ENCODE assay signal across 20 mouse cellular contexts in the genomic region with DNA sequence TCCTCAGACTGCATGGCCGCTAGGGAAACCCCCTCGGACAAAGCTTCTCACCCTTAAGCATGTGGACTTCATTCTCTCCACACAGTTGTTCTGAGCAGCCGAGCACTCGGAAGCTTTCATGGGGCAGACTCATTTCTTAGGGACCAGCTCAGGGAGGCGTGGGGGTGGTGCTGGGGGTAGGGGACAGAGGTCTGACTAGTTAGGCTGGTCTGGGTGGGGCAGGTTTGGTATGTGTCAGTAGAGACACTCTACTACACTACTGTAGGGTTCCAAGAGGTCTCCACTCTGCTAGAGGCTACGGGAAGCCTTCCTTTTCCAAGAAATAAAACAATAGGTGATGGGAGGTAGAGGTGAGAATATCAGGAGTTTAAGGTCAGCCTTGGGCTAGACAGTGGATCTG. TPM values are rescaled to one million over a fixed set of nuclear protein-coding genes. Genes with fewer than 3 reads are reported as not detected.
DNase-seq lines count a peak whose midpoint lies in the region; ATAC-seq and TF ChIP-seq lines count a peak whose summit lies in the region.
"Had no signal": no experiment of that assay in that cellular context is flagged by ENCODE, and none has a peak within 500 bp of the region (broad histone marks: within the 10 kb centered on the region; RNA-seq: fewer than 3 reads in every experiment).

No protein-coding gene starts in this region.

- peaks cover 56% of the 10 kb centered on the region for H3K36me3 ChIP-seq in hindbrain, embryonic 10.5 days
- peaks cover 11% of the 10 kb centered on the region for H3K36me3 ChIP-seq in hindbrain, embryonic 12.5 days
- H3K36me3 ChIP-seq in lung, embryonic 16.5 days (ENCODE audit: control insufficient read depth, insufficient read depth, low read length), result peaks cover 7% of the 10 kb centered on the region; the same call in 1 of the 2 replicates
- peaks cover 35% of the 10 kb centered on the region for H3K36me3 ChIP-seq in intestine, postnatal 0 days (ENCODE audit: control insufficient read depth, insufficient read depth)
- peaks cover 5% of the 10 kb centered on the region; the same call in 1 of the 2 replicates for H3K36me3 ChIP-seq in stomach, postnatal 0 days (ENCODE audit: control insufficient read depth, insufficient read depth, low read length)
- H3K36me3 ChIP-seq: liver, embryonic 13.5 days had no signal

- H3K4me3 ChIP-seq in hindbrain, embryonic 10.5 days, result no peak overlapping the region
- H3K4me3 ChIP-seq in hindbrain, embryonic 12.5 days, result no peak overlapping the region
- no peak overlapping the region for H3K4me3 ChIP-seq in lung, embryonic 16.5 days (ENCODE audit: low read length)
- no peak overlapping the region for H3K4me3 ChIP-seq in intestine, postnatal 0 days (ENCODE audit: low read depth, low read length)
- no peak overlapping the region for H3K4me3 ChIP-seq in stomach, postnatal 0 days (ENCODE audit: low read depth, low read length)
- H3K4me3 ChIP-seq: forebrain, embryonic 10.5 days; hindbrain, embryonic 15.5 days; limb, embryonic 13.5 days; liver, embryonic 13.5 days; midbrain, embryonic 12.5 days; neural tube, embryonic 15.5 days had no signal

- no peak for TF ChIP-seq EP300 in stomach, postnatal 0 days (optimal IDR thresholded peaks at IDR 0.05)

- H3K9me3 ChIP-seq in hindbrain, embryonic 10.5 days, result no peaks in the 10 kb centered on the region
- no peaks in the 10 kb centered on the region for H3K9me3 ChIP-seq in hindbrain, embryonic 12.5 days (replicated peaks)
- no peaks in the 10 kb centered on the region for H3K9me3 ChIP-seq in lung, embryonic 16.5 days (ENCODE audit: control insufficient read depth, low read length)
- H3K9me3 ChIP-seq in intestine, postnatal 0 days (ENCODE audit: control insufficient read depth), result no peaks in the 10 kb centered on the region
- no peaks in the 10 kb centered on the region for H3K9me3 ChIP-seq in stomach, postnatal 0 days (ENCODE audit: control insufficient read depth, low read length)
- H3K9me3 ChIP-seq: hindbrain, embryonic 15.5 days; limb, embryonic 13.5 days; liver, embryonic 13.5 days; midbrain, embryonic 12.5 days; neural tube, embryonic 15.5 days had no signal

- no peak overlapping the region for H3K4me2 ChIP-seq in hindbrain, embryonic 12.5 days (replicated peaks)
- H3K4me2 ChIP-seq in lung, embryonic 16.5 days (ENCODE audit: low read depth, low read length), result no peak overlapping the region
- H3K4me2 ChIP-seq in intestine, postnatal 0 days (replicated peaks; ENCODE audit: low read depth), result peak overlapping the region; percentile 17; the same call in 1 of the 2 replicates
- no peak overlapping the region for H3K4me2 ChIP-seq in stomach, postnatal 0 days (replicated peaks; ENCODE audit: low read depth)
- H3K4me2 ChIP-seq: hindbrain, embryonic 15.5 days; limb, embryonic 13.5 days; liver, embryonic 13.5 days; midbrain, embryonic 12.5 days; neural tube, embryonic 15.5 days had no signal

- WGBS in hindbrain, embryonic 10.5 days, result 81% methylated on average over 6 of the region's 6 CpGs
- 80% methylated on average over 6 of the region's 6 CpGs for WGBS in hindbrain, embryonic 12.5 days
- WGBS in lung, embryonic 16.5 days, result 67% methylated on average over 6 of the region's 6 CpGs
- 45% methylated on average over 6 of the region's 6 CpGs for WGBS in intestine, postnatal 0 days
- WGBS in stomach, postnatal 0 days, result 41% methylated on average over 6 of the region's 6 CpGs

- DNase-seq in hindbrain, embryonic 10.5 days (ENCODE audit: low spot score), result no peak
- DNase-seq in lung, postnatal 4 days, result no peak
- DNase-seq in stomach, postnatal 0 days (ENCODE audit: low spot score), result peak; percentile 30
- DNase-seq in thymus, postnatal 0 days (ENCODE audit: low spot score), result no peak
- no peak for DNase-seq in frontal cortex, postnatal 10 days (ENCODE audit: low spot score in 2 of 2)
- DNase-seq: cerebellum, adult 9-11 months; liver, embryonic 13.5 days; lung, postnatal 10 days; right cerebral cortex, adult 18-20 months; right cerebral cortex, postnatal 4 days had no signal

- H3K27ac ChIP-seq in hindbrain, embryonic 10.5 days, result peak overlapping the region; percentile 23; the same call in 1 of the 2 replicates
- no peak overlapping the region for H3K27ac ChIP-seq in hindbrain, embryonic 12.5 days
- no peak overlapping the region for H3K27ac ChIP-seq in lung, embryonic 16.5 days (ENCODE audit: low read length)
- H3K27ac ChIP-seq in intestine, postnatal 0 days (ENCODE audit: low read depth, low read length), result peak overlapping the region; percentile 6; the same call in 1 of the 2 replicates
- H3K27ac ChIP-seq in stomach, postnatal 0 days (replicated peaks), result peak overlapping the region; percentile 53; the same call in 1 of the 2 replicates
- H3K27ac ChIP-seq: hindbrain, embryonic 15.5 days; limb, embryonic 13.5 days; liver, embryonic 13.5 days; midbrain, embryonic 12.5 days; neural tube, embryonic 15.5 days had no signal

- H3K27me3 ChIP-seq in hindbrain, embryonic 10.5 days (ENCODE audit: insufficient read depth, poor library complexity, severe bottlenecking), result no peaks in the 10 kb centered on the region
- H3K27me3 ChIP-seq in hindbrain, embryonic 12.5 days, result no peaks in the 10 kb centered on the region
- H3K27me3 ChIP-seq in lung, embryonic 16.5 days (ENCODE audit: control insufficient read depth, insufficient read depth, low read depth, low read length), result no peaks in the 10 kb centered on the region
- H3K27me3 ChIP-seq in intestine, postnatal 0 days (replicated peaks; ENCODE audit: control insufficient read depth, insufficient read depth, low read length), result no peaks in the 10 kb centered on the region
- no peaks in the 10 kb centered on the region for H3K27me3 ChIP-seq in stomach, postnatal 0 days (ENCODE audit: control insufficient read depth, insufficient read depth, low read length)
- H3K27me3 ChIP-seq: hindbrain, embryonic 15.5 days; limb, embryonic 13.5 days; liver, embryonic 13.5 days; midbrain, embryonic 12.5 days; neural tube, embryonic 15.5 days had no signal

- 0 out of 2 replicates have a peak, but pooled peaks cover 3% of the 10 kb centered on the region for H3K4me1 ChIP-seq in hindbrain, embryonic 10.5 days (replicated peaks)
- H3K4me1 ChIP-seq in hindbrain, embryonic 12.5 days, result 0 out of 2 replicates have a peak, but pooled peaks cover 2% of the 10 kb centered on the region
- peaks cover 9% of the 10 kb centered on the region; the same call in 1 of the 2 replicates for H3K4me1 ChIP-seq in lung, embryonic 16.5 days (replicated peaks; ENCODE audit: control insufficient read depth, insufficient read depth, low read length)
- peaks cover 3% of the 10 kb centered on the region; the same call in 1 of the 2 replicates for H3K4me1 ChIP-seq in intestine, postnatal 0 days (replicated peaks; ENCODE audit: control insufficient read depth, insufficient read depth, low read length)
- no peaks in the 10 kb centered on the region for H3K4me1 ChIP-seq in stomach, postnatal 0 days (replicated peaks; ENCODE audit: control insufficient read depth, insufficient read depth)
- H3K4me1 ChIP-seq: liver, embryonic 13.5 days had no signal

- H3K9ac ChIP-seq in hindbrain, embryonic 12.5 days, result no peak overlapping the region
- no peak overlapping the region for H3K9ac ChIP-seq in lung, embryonic 16.5 days (ENCODE audit: low read length)
- H3K9ac ChIP-seq in intestine, postnatal 0 days (ENCODE audit: low read depth, low read length), result no peak overlapping the region
- no peak overlapping the region for H3K9ac ChIP-seq in stomach, postnatal 0 days (ENCODE audit: low read length)
- H3K9ac ChIP-seq: hindbrain, embryonic 15.5 days; limb, embryonic 13.5 days; liver, embryonic 13.5 days; midbrain, embryonic 12.5 days; neural tube, embryonic 15.5 days had no signal

- 0 out of 2 replicates have a peak, but pooled peaks have one; percentile 8 for TF ChIP-seq CTCF in intestine, postnatal 0 days (IDR thresholded peaks at IDR 0.05; ENCODE audit: low read depth)
- no peak for TF ChIP-seq CTCF in stomach, postnatal 0 days (IDR thresholded peaks at IDR 0.05; ENCODE audit: low read depth)

- ATAC-seq in hindbrain, embryonic 12.5 days (ENCODE audit: low FRiP score), result no peak
- ATAC-seq in lung, embryonic 16.5 days (ENCODE audit: low read depth), result peak; percentile 81
- peak; percentile 77 for ATAC-seq in intestine, postnatal 0 days
- peak; percentile 38; the same call in 1 of the 2 replicates for ATAC-seq in stomach, postnatal 0 days (ENCODE audit: low FRiP score, low TSS enrichment)
- ATAC-seq: forebrain, embryonic 16.5 days had no signal

RNA-seq across cellular contexts. Expression of gene Cd101, which starts 15.3 kb away (rescaled TPM):
- 0.05 TPM in 1 of 2 replicates, not detected in the other for polyA plus RNA-seq in hindbrain, embryonic 10.5 days (2016; fragmentation: Nextera tagmentation; extraction: Ambion mirVana)
- not detected in 2 replicates for polyA plus RNA-seq in hindbrain, embryonic 12.5 days (2016; fragmentation: Nextera tagmentation; extraction: Ambion mirVana)
- polyA plus RNA-seq in lung, embryonic 16.5 days (2015; fragmentation: Nextera tagmentation; extraction: Ambion mirVana), result 0.28 and 0.39 TPM in 2 replicates
- polyA plus RNA-seq in intestine, postnatal 0 days (2015; fragmentation: Nextera tagmentation; extraction: Ambion mirVana), result 1.0 and 1.1 TPM in 2 replicates
- polyA plus RNA-seq in stomach, postnatal 0 days (2015; fragmentation: Nextera tagmentation; extraction: Ambion mirVana), result 0.06 and 0.11 TPM in 2 replicates
- polyA plus RNA-seq in thymus, postnatal 0 days (2015; fragmentation: Nextera tagmentation; extraction: Ambion mirVana), result 0.58 and 0.68 TPM in 2 replicates
- polyA plus RNA-seq: embryonic facial prominence, embryonic 11.5 days; forebrain, embryonic 10.5 days; forebrain, embryonic 16.5 days; midbrain, embryonic 12.5 days; neural tube, embryonic 15.5 days had no signal

Comparison
In these comparisons a context has a peak if more than half of its experiments do, and no peak if none do; other contexts are left out.
1. H3K27ac ChIP-seq: peak in hindbrain, embryonic 10.5 days (single experiment), intestine, postnatal 0 days (single experiment) and stomach, postnatal 0 days (single experiment); none in hindbrain, embryonic 12.5 days (single experiment) and lung, embryonic 16.5 days (single experiment).